Mouse (Mus musculus) limb, embryonic 10.5 days (tissue): ENCODE results near the gene Kcnj8. TPM values are rescaled to one million over a fixed set of nuclear protein-coding genes. Genes with fewer than 3 reads are reported as not detected.
"Not testable (repeated sequence)": the region's sequence is repeated elsewhere in the genome, so short reads cannot be mapped to it uniquely, and the experiment has no call there.

ENCODE experiments used
- DNase-seq: peaks from one replicate; pipeline ENCODE4 v3.0.0-alpha.2; 2017; ENCODE audit warnings: low spot score
- H3K27ac ChIP-seq: fragments of 300-500 bp; sonication (generic); 2 replicates; pipeline ENCODE4 v1.5.1; 2016; ENCODE audit warnings: mild to moderate bottlenecking
- H3K27me3 ChIP-seq: fragments of 300-500 bp; sonication (generic); 2 replicates; pipeline ENCODE4 v1.6.1; 2016; ENCODE audit warnings: low read depth, mild to moderate bottlenecking; ENCODE audit not compliant: poor library complexity, severe bottlenecking
- H3K36me3 ChIP-seq: fragments of 300-500 bp; sonication (generic); 2 replicates; pipeline ENCODE4 v1.6.1; 2016; ENCODE audit warnings: mild to moderate bottlenecking, moderate library complexity
- H3K4me1 ChIP-seq: fragments of 300-500 bp; sonication (generic); 2 replicates; pipeline ENCODE4 v1.6.1; 2016
- H3K4me3 ChIP-seq: fragments of 300-500 bp; sonication (generic); 2 replicates; pipeline ENCODE4 v1.5.1; 2016; ENCODE audit warnings: mild to moderate bottlenecking, moderate library complexity
- H3K9me3 ChIP-seq: fragments of 300-500 bp; sonication (generic); replicated peaks from 2 replicates; pipeline ENCODE4 v1.6.1; 2016; ENCODE audit warnings: mild to moderate bottlenecking
- WGBS: fragments of 180-500 bp; shearing (Covaris S2); methylation state at CpG from one replicate; pipeline ENCODE4 v1.1.7; 2016; 5-methylcytosine and 5-hydroxymethylcytosine counted together
- polyA plus RNA-seq: library from polyadenylated mRNA; unstranded; fragments of >200 nt; fragmentation: Nextera tagmentation; extraction: Ambion mirVana; gene quantifications from 2 replicates; pipeline ENCODE4 v1.2.1, GENCODE M21; 2016

Kcnj8 gene
- polyA plus RNA-seq, 1 experiment from 2014 or later: 0.09 TPM

- H3K4me3 ChIP-seq, H3K27me3 ChIP-seq, H3K36me3 ChIP-seq, H3K9me3 ChIP-seq, DNase-seq, H3K27ac ChIP-seq: not testable (repeated sequence)
- WGBS: 70% methylated on average over 9 of the region's 9 CpGs
- peaks cover 23% of the 10 kb centered on the region for H3K4me1 ChIP-seq
Observed at GRCm38 (mm10) chr6:142515379-142515778, 56.0 kb downstream of the Kcnj8 start.

- DNase-seq: peak; percentile 59
- Histone ChIP-seq H3K27me3 (peaks cover 7% of the 10 kb centered on the region), H3K4me1 (peaks cover 24% of the 10 kb centered on the region), H3K36me3 (no peaks in the 10 kb centered on the region), H3K4me3 (no peak overlapping the region), H3K9me3 (no peaks in the 10 kb centered on the region), H3K27ac (no peak overlapping the region)
- 5% methylated on average over 10 of the region's 10 CpGs for WGBS
Observed at GRCm38 (mm10) chr6:142514912-142515311, 56.5 kb downstream of the Kcnj8 start.

Other genes starting within 250 kb of the Kcnj8 start
- 0.06 TPM in 1 of 2 replicates, not detected in the other for gene Slco1a5, start 248.6 kb downstream of the Kcnj8 start, polyA plus RNA-seq
- gene Pyroxd1, start 226.0 kb downstream of the Kcnj8 start, polyA plus RNA-seq: 13.5 and 17.0 TPM in 2 replicates
- gene Recql, start 184.5 kb downstream of the Kcnj8 start, polyA plus RNA-seq: 30.0 and 31.5 TPM in 2 replicates
- gene Golt1b, start 184.4 kb downstream of the Kcnj8 start, polyA plus RNA-seq: 115 and 125 TPM in 2 replicates
- gene Spx, start 158.2 kb downstream of the Kcnj8 start, polyA plus RNA-seq: 0.54 and 0.78 TPM in 2 replicates
- gene Gys2, start 98.5 kb downstream of the Kcnj8 start, polyA plus RNA-seq: not detected in 2 replicates
- 408 and 535 TPM in 2 replicates for gene Ldhb, start 63.7 kb downstream of the Kcnj8 start, polyA plus RNA-seq
- 1.1 and 1.2 TPM in 2 replicates for gene Abcc9, start 130.7 kb upstream of the Kcnj8 start, polyA plus RNA-seq
- 65.1 and 70.4 TPM in 2 replicates for gene Cmas, start 185.1 kb upstream of the Kcnj8 start, polyA plus RNA-seq
- gene Sult6b2, start 232.9 kb upstream of the Kcnj8 start, polyA plus RNA-seq: not detected in 2 replicates